Mouse (Mus musculus): ENCODE measurements at regions not wholly inside any gene's neighbourhood (a gene's known extent, or its start where the extent isn't known, plus 50 kb on each side); places are given as distances from the start of the nearest gene placed in this dataset.

- no peak overlapping the region for H3K4me3 ChIP-seq (ENCODE audit: low read depth, low read length)
- H3K36me3 ChIP-seq (ENCODE audit: control insufficient read depth, insufficient read depth, low read length), result no peaks in the 10 kb centered on the region
- H3K9ac ChIP-seq (ENCODE audit: low read length), result no peak overlapping the region
- no peak overlapping the region for H3K27ac ChIP-seq (ENCODE audit: low read depth, low read length)
- no peak overlapping the region for H3K4me2 ChIP-seq (ENCODE audit: low read length)
- ATAC-seq (no peak), DNase-seq (ENCODE audit: low spot score) (peak; percentile 39)
- H3K27me3 ChIP-seq (replicated peaks; ENCODE audit: control insufficient read depth, insufficient read depth, low read length), result no peaks in the 10 kb centered on the region
- peaks cover 12% of the 10 kb centered on the region for H3K4me1 ChIP-seq (ENCODE audit: control insufficient read depth, insufficient read depth, low read length)
- H3K9me3 ChIP-seq (replicated peaks; ENCODE audit: control insufficient read depth, low read length), result no peaks in the 10 kb centered on the region
- WGBS, result 52% methylated on average over 3 of the region's 3 CpGs
These were observed 206.1 kb upstream of the Tet2 start for GRCm38 (mm10) chr3:133751011-133751410.

GRCm38 (mm10) chr3:133751565-133751964 lies 206.6 kb upstream of the Tet2 start:
- Histone ChIP-seq H3K4me3 (ENCODE audit: low read depth, low read length) (no peak overlapping the region), H3K9me3 (replicated peaks; ENCODE audit: control insufficient read depth, low read length) (no peaks in the 10 kb centered on the region), H3K4me2 (ENCODE audit: low read length) (no peak overlapping the region), H3K36me3 (ENCODE audit: control insufficient read depth, insufficient read depth, low read length) (no peaks in the 10 kb centered on the region), H3K27ac (ENCODE audit: low read depth, low read length) (no peak overlapping the region), H3K27me3 (replicated peaks; ENCODE audit: control insufficient read depth, insufficient read depth, low read length) (no peaks in the 10 kb centered on the region), H3K9ac (ENCODE audit: low read length) (no peak overlapping the region), H3K4me1 (ENCODE audit: control insufficient read depth, insufficient read depth, low read length) (peaks cover 12% of the 10 kb centered on the region)
- no peak for DNase-seq (ENCODE audit: low spot score)
- ATAC-seq, result no peak
- 73% methylated on average over 4 of the region's 4 CpGs for WGBS

GRCm38 (mm10) chr3:133753041-133753440 lies 208.1 kb upstream of the Tet2 start:
- Histone ChIP-seq H3K4me1 (ENCODE audit: control insufficient read depth, insufficient read depth, low read length) (peaks cover 12% of the 10 kb centered on the region), H3K9ac (ENCODE audit: low read length) (no peak overlapping the region), H3K27me3 (replicated peaks; ENCODE audit: control insufficient read depth, insufficient read depth, low read length) (no peaks in the 10 kb centered on the region), H3K9me3 (replicated peaks; ENCODE audit: control insufficient read depth, low read length) (no peaks in the 10 kb centered on the region), H3K36me3 (ENCODE audit: control insufficient read depth, insufficient read depth, low read length) (no peaks in the 10 kb centered on the region), H3K4me2 (ENCODE audit: low read length) (no peak overlapping the region), H3K27ac (ENCODE audit: low read depth, low read length) (no peak overlapping the region), H3K4me3 (ENCODE audit: low read depth, low read length) (no peak overlapping the region)
- DNase-seq (ENCODE audit: low spot score), result peak; percentile 3
- no peak for ATAC-seq
- 47% methylated on average over 3 of the region's 3 CpGs for WGBS

GRCm38 (mm10) chr3:133754006-133754910 lies 209.3 kb upstream of the Tet2 start:
- peak; percentile 49 for ATAC-seq
- H3K4me1 ChIP-seq (ENCODE audit: control insufficient read depth, insufficient read depth, low read length), result peaks cover 12% of the 10 kb centered on the region
- H3K9me3 ChIP-seq (replicated peaks; ENCODE audit: control insufficient read depth, low read length), result no peaks in the 10 kb centered on the region
- peak overlapping the region; percentile 40; the same call in 1 of the 2 replicates for H3K9ac ChIP-seq (ENCODE audit: low read length)
- peak; percentile 74 for DNase-seq (ENCODE audit: low spot score)
- H3K4me3 ChIP-seq (ENCODE audit: low read depth, low read length), result peak overlapping the region; percentile 5
- 11% methylated on average over 14 of the region's 14 CpGs for WGBS
- peak overlapping the region; percentile 61 for H3K27ac ChIP-seq (ENCODE audit: low read depth, low read length)
- no peaks in the 10 kb centered on the region for H3K36me3 ChIP-seq (ENCODE audit: control insufficient read depth, insufficient read depth, low read length)
- H3K27me3 ChIP-seq (replicated peaks; ENCODE audit: control insufficient read depth, insufficient read depth, low read length), result no peaks in the 10 kb centered on the region
- H3K4me2 ChIP-seq (ENCODE audit: low read length), result peak overlapping the region; percentile 44

- DNase-seq (ENCODE audit: low spot score) (peak; percentile 90), ATAC-seq (peak; percentile 89)
- H3K9ac ChIP-seq (ENCODE audit: low read length), result peak overlapping the region; percentile 40; the same call in 1 of the 2 replicates
- peak overlapping the region; percentile 44 for H3K4me2 ChIP-seq (ENCODE audit: low read length)
- peaks cover 12% of the 10 kb centered on the region for H3K4me1 ChIP-seq (ENCODE audit: control insufficient read depth, insufficient read depth, low read length)
- H3K9me3 ChIP-seq (replicated peaks; ENCODE audit: control insufficient read depth, low read length), result no peaks in the 10 kb centered on the region
- H3K4me3 ChIP-seq (ENCODE audit: low read depth, low read length), result peak overlapping the region; percentile 5; the same call in 1 of the 2 replicates
- H3K27ac ChIP-seq (ENCODE audit: low read depth, low read length), result peak overlapping the region; percentile 61
- WGBS, result 0% methylated on average over 3 of the region's 3 CpGs
- H3K27me3 ChIP-seq (replicated peaks; ENCODE audit: control insufficient read depth, insufficient read depth, low read length), result no peaks in the 10 kb centered on the region
- H3K36me3 ChIP-seq (ENCODE audit: control insufficient read depth, insufficient read depth, low read length), result no peaks in the 10 kb centered on the region
These were observed 209.9 kb upstream of the Tet2 start for GRCm38 (mm10) chr3:133754911-133755259.

- ATAC-seq (peak; percentile 64; the same call in 1 of the 2 replicates), DNase-seq (ENCODE audit: low spot score) (peak; percentile 87)
- Histone ChIP-seq H3K27me3 (replicated peaks; ENCODE audit: control insufficient read depth, insufficient read depth, low read length) (no peaks in the 10 kb centered on the region), H3K9ac (ENCODE audit: low read length) (no peak overlapping the region), H3K36me3 (ENCODE audit: control insufficient read depth, insufficient read depth, low read length) (no peaks in the 10 kb centered on the region), H3K4me1 (ENCODE audit: control insufficient read depth, insufficient read depth, low read length) (peaks cover 12% of the 10 kb centered on the region), H3K4me2 (ENCODE audit: low read length) (no peak overlapping the region), H3K9me3 (replicated peaks; ENCODE audit: control insufficient read depth, low read length) (no peaks in the 10 kb centered on the region), H3K27ac (ENCODE audit: low read depth, low read length) (no peak overlapping the region), H3K4me3 (ENCODE audit: low read depth, low read length) (no peak overlapping the region)
- WGBS, result 60% methylated on average over 12 of the region's 12 CpGs
These were observed 212.9 kb upstream of the Tet2 start for GRCm38 (mm10) chr3:133757756-133758420.

GRCm38 (mm10) chr3:133758421-133758820 lies 213.5 kb upstream of the Tet2 start:
- H3K9ac ChIP-seq (ENCODE audit: low read length), result no peak overlapping the region
- H3K4me1 ChIP-seq (ENCODE audit: control insufficient read depth, insufficient read depth, low read length), result peaks cover 12% of the 10 kb centered on the region
- no peak for DNase-seq (ENCODE audit: low spot score)
- H3K27me3 ChIP-seq (replicated peaks; ENCODE audit: control insufficient read depth, insufficient read depth, low read length), result no peaks in the 10 kb centered on the region
- H3K4me2 ChIP-seq (ENCODE audit: low read length), result no peak overlapping the region
- peak; percentile 4; the same call in 1 of the 2 replicates for ATAC-seq
- no peaks in the 10 kb centered on the region for H3K9me3 ChIP-seq (replicated peaks; ENCODE audit: control insufficient read depth, low read length)
- 50% methylated on average over 4 of the region's 4 CpGs for WGBS
- H3K4me3 ChIP-seq (ENCODE audit: low read depth, low read length), result no peak overlapping the region
- no peaks in the 10 kb centered on the region for H3K36me3 ChIP-seq (ENCODE audit: control insufficient read depth, insufficient read depth, low read length)
- no peak overlapping the region for H3K27ac ChIP-seq (ENCODE audit: low read depth, low read length)

- no peaks in the 10 kb centered on the region for H3K27me3 ChIP-seq (replicated peaks; ENCODE audit: control insufficient read depth, insufficient read depth, low read length)
- 74% methylated on average over 2 of the region's 2 CpGs for WGBS
- DNase-seq (ENCODE audit: low spot score), result no peak
- ATAC-seq, result no peak
- H3K9me3 ChIP-seq (replicated peaks; ENCODE audit: control insufficient read depth, low read length), result no peaks in the 10 kb centered on the region
- H3K4me1 ChIP-seq (ENCODE audit: control insufficient read depth, insufficient read depth, low read length), result peaks cover 6% of the 10 kb centered on the region
- H3K4me2 ChIP-seq (ENCODE audit: low read length), result no peak overlapping the region
- H3K4me3 ChIP-seq (ENCODE audit: low read depth, low read length), result no peak overlapping the region
- no peak overlapping the region for H3K9ac ChIP-seq (ENCODE audit: low read length)
- H3K36me3 ChIP-seq (ENCODE audit: control insufficient read depth, insufficient read depth, low read length), result no peaks in the 10 kb centered on the region
- no peak overlapping the region for H3K27ac ChIP-seq (ENCODE audit: low read depth, low read length)
These were observed 214.7 kb upstream of the Tet2 start for GRCm38 (mm10) chr3:133759611-133760010.

- peak; percentile 29 for DNase-seq (ENCODE audit: low spot score)
- Histone ChIP-seq H3K9ac (ENCODE audit: low read length) (no peak overlapping the region), H3K4me1 (ENCODE audit: control insufficient read depth, insufficient read depth, low read length) (no peaks in the 10 kb centered on the region; the same call in 1 of the 2 replicates)
These were observed 215.3 kb upstream of the Tet2 start for GRCm38 (mm10) chr3:133760221-133760620.

More at GRCm38 (mm10) chr3:133760221-133760620, 215.3 kb upstream of the Tet2 start:
- WGBS, result 63% methylated on average over 1 of the region's 1 CpGs
- no peak overlapping the region for H3K4me3 ChIP-seq (ENCODE audit: low read depth, low read length)
- no peaks in the 10 kb centered on the region for H3K36me3 ChIP-seq (ENCODE audit: control insufficient read depth, insufficient read depth, low read length)
- H3K27me3 ChIP-seq (replicated peaks; ENCODE audit: control insufficient read depth, insufficient read depth, low read length), result no peaks in the 10 kb centered on the region
- H3K27ac ChIP-seq (ENCODE audit: low read depth, low read length), result no peak overlapping the region
- ATAC-seq, result no peak
- H3K9me3 ChIP-seq (replicated peaks; ENCODE audit: control insufficient read depth, low read length), result no peaks in the 10 kb centered on the region
- no peak overlapping the region for H3K4me2 ChIP-seq (ENCODE audit: low read length)
